27 mouse cellular contexts compared by ENCODE assay signal in genomic region chr2:132198017-132198933, GRCm38 (mm10). TPM values are rescaled to one million over a fixed set of nuclear protein-coding genes. Genes with fewer than 3 reads are reported as not detected.
A peak's percentile ranks its signal among the peaks of the same experiment; 100 is the strongest.
DNase-seq lines count a peak whose midpoint lies in the region; ATAC-seq lines count a peak whose summit lies in the region.
"Had no signal": no experiment of that assay in that cellular context is flagged by ENCODE, and none has a peak within 500 bp of the region (broad histone marks: within the 10 kb centered on the region; RNA-seq: fewer than 3 reads in every experiment).

No protein-coding gene starts in this region.

- 86% methylated on average over 9 of the region's 9 CpGs for WGBS in hindbrain, embryonic 10.5 days
- 78% methylated on average over 9 of the region's 9 CpGs for WGBS in hindbrain, embryonic 13.5 days
- 53% methylated on average over 9 of the region's 9 CpGs for WGBS in intestine, embryonic 14.5 days
- 88% methylated on average over 9 of the region's 9 CpGs for whole genome bisulfite sequencing in heart, embryonic 11.5 days (ENCODE audit: insufficient replicate concordance)

- peak overlapping the region; percentile 23; the same call in 1 of the 2 replicates for H3K27ac ChIP-seq in hindbrain, embryonic 10.5 days
- H3K27ac ChIP-seq in hindbrain, embryonic 13.5 days: no peak overlapping the region
- H3K27ac ChIP-seq in intestine, embryonic 14.5 days (ENCODE audit: low read depth): no peak overlapping the region
- no peak overlapping the region for H3K27ac ChIP-seq in heart, embryonic 11.5 days (ENCODE audit: low read depth, low read length)
- H3K27ac ChIP-seq: forebrain, embryonic 13.5 days; heart, embryonic 15.5 days; kidney, embryonic 15.5 days; layer of hippocampus, adult 2 months; liver, embryonic 12.5 days; macrophage; midbrain, embryonic 13.5 days had no signal

- no peaks in the 10 kb centered on the region for H3K36me3 ChIP-seq in hindbrain, embryonic 10.5 days
- no peaks in the 10 kb centered on the region for H3K36me3 ChIP-seq in hindbrain, embryonic 13.5 days
- H3K36me3 ChIP-seq in intestine, embryonic 14.5 days (ENCODE audit: control insufficient read depth, insufficient read depth, low read length): no peaks in the 10 kb centered on the region
- no peaks in the 10 kb centered on the region for H3K36me3 ChIP-seq in heart, embryonic 11.5 days (ENCODE audit: control insufficient read depth, insufficient read depth, low read length)
- H3K36me3 ChIP-seq: heart, embryonic 15.5 days; kidney, embryonic 15.5 days; liver, embryonic 12.5 days; midbrain, embryonic 13.5 days had no signal

- H3K4me3 ChIP-seq in hindbrain, embryonic 10.5 days: no peak overlapping the region
- no peak overlapping the region for H3K4me3 ChIP-seq in hindbrain, embryonic 13.5 days
- H3K4me3 ChIP-seq in intestine, embryonic 14.5 days (ENCODE audit: low read depth, low read length): no peak overlapping the region
- no peak overlapping the region for H3K4me3 ChIP-seq in heart, embryonic 11.5 days (ENCODE audit: low read depth, low read length)
- H3K4me3 ChIP-seq: forebrain, embryonic 13.5 days; heart, embryonic 15.5 days; kidney, embryonic 15.5 days; layer of hippocampus, adult 2 months; liver, embryonic 12.5 days; midbrain, embryonic 13.5 days had no signal

- H3K4me2 ChIP-seq in hindbrain, embryonic 13.5 days: no peak overlapping the region
- H3K4me2 ChIP-seq in intestine, embryonic 14.5 days (ENCODE audit: low read length): no peak overlapping the region
- no peak overlapping the region for H3K4me2 ChIP-seq in heart, embryonic 11.5 days
- H3K4me2 ChIP-seq: forebrain, embryonic 13.5 days; heart, embryonic 15.5 days; kidney, embryonic 15.5 days; liver, embryonic 12.5 days; midbrain, embryonic 13.5 days had no signal

- H3K9me3 ChIP-seq in hindbrain, embryonic 10.5 days: no peaks in the 10 kb centered on the region
- H3K9me3 ChIP-seq in hindbrain, embryonic 13.5 days: no peaks in the 10 kb centered on the region
- no peaks in the 10 kb centered on the region for H3K9me3 ChIP-seq in intestine, embryonic 14.5 days (ENCODE audit: control insufficient read depth, low read length)
- no peaks in the 10 kb centered on the region for H3K9me3 ChIP-seq in heart, embryonic 11.5 days (replicated peaks; ENCODE audit: control insufficient read depth, low read length)
- H3K9me3 ChIP-seq: forebrain, embryonic 13.5 days; heart, embryonic 15.5 days; kidney, embryonic 15.5 days; liver, embryonic 12.5 days; midbrain, embryonic 13.5 days had no signal

- peaks cover 8% of the 10 kb centered on the region for H3K4me1 ChIP-seq in hindbrain, embryonic 10.5 days (replicated peaks)
- H3K4me1 ChIP-seq in hindbrain, embryonic 13.5 days (replicated peaks): 0 out of 2 replicates have a peak, but pooled peaks cover 4% of the 10 kb centered on the region
- H3K4me1 ChIP-seq in intestine, embryonic 14.5 days (replicated peaks; ENCODE audit: control insufficient read depth, insufficient read depth, low read length): no peaks in the 10 kb centered on the region
- H3K4me1 ChIP-seq in heart, embryonic 11.5 days (ENCODE audit: control insufficient read depth, insufficient read depth, low read length): no peaks in the 10 kb centered on the region
- H3K4me1 ChIP-seq: forebrain, embryonic 13.5 days; heart, embryonic 15.5 days; kidney, embryonic 15.5 days; liver, embryonic 12.5 days; midbrain, embryonic 13.5 days had no signal

- no peak overlapping the region for H3K9ac ChIP-seq in hindbrain, embryonic 13.5 days
- no peak overlapping the region for H3K9ac ChIP-seq in intestine, embryonic 14.5 days (ENCODE audit: low read length)
- H3K9ac ChIP-seq in heart, embryonic 11.5 days (ENCODE audit: low read depth, low read length): no peak overlapping the region
- H3K9ac ChIP-seq: forebrain, embryonic 13.5 days; heart, embryonic 15.5 days; kidney, embryonic 15.5 days; liver, embryonic 12.5 days; midbrain, embryonic 13.5 days had no signal

- no peak for DNase-seq in hindbrain, embryonic 10.5 days (ENCODE audit: low spot score)
- DNase-seq in brain, adult 2 months (ENCODE audit: low read depth, low spot score): peak; percentile 4
- DNase-seq in intestine, embryonic 14.5 days (ENCODE audit: low spot score): no peak
- DNase-seq in mesoderm, embryonic 11.5 days (ENCODE audit: low read depth, low spot score): peak; percentile 24
- DNase-seq in right cerebral cortex, postnatal 4 days: no peak
- DNase-seq: adrenal gland, adult 2 months; cerebellum, adult 11 months; cerebellum, adult 9-10 months; gastrocnemius, postnatal 14 days; kidney, adult 18-20 months; kidney, postnatal 36 days; layer of hippocampus, postnatal 36 days; left cerebral cortex, postnatal 4 days; lung, adult 18-20 months; thymus, adult 2 months; thymus, postnatal 36 days had no signal

- H3K27me3 ChIP-seq in hindbrain, embryonic 10.5 days (ENCODE audit: insufficient read depth, poor library complexity, severe bottlenecking): no peaks in the 10 kb centered on the region
- no peaks in the 10 kb centered on the region for H3K27me3 ChIP-seq in hindbrain, embryonic 13.5 days
- H3K27me3 ChIP-seq in intestine, embryonic 14.5 days (replicated peaks; ENCODE audit: control insufficient read depth, insufficient read depth, low read length): no peaks in the 10 kb centered on the region
- H3K27me3 ChIP-seq in heart, embryonic 11.5 days (ENCODE audit: control insufficient read depth, insufficient read depth, low read length): no peaks in the 10 kb centered on the region
- H3K27me3 ChIP-seq: forebrain, embryonic 13.5 days; heart, embryonic 15.5 days; liver, embryonic 12.5 days; midbrain, embryonic 13.5 days had no signal

- ATAC-seq in hindbrain, embryonic 13.5 days (ENCODE audit: low FRiP score): no peak
- ATAC-seq in intestine, embryonic 14.5 days (replicated peaks; ENCODE audit: low FRiP score, low TSS enrichment, low read depth): peak; percentile 86
- ATAC-seq in heart, embryonic 11.5 days (replicated peaks; ENCODE audit: insufficient number of reproducible peaks, low FRiP score, low TSS enrichment): no peak
- ATAC-seq: forebrain, embryonic 13.5 days; hindbrain, embryonic 16.5 days; liver, embryonic 12.5 days; lung, postnatal 0 days; midbrain, embryonic 13.5 days had no signal

RNA-seq across cellular contexts. Expression of gene Tmem230, which starts 49.3 kb away (rescaled TPM):
- polyA plus RNA-seq in hindbrain, embryonic 10.5 days (2016; fragmentation: Nextera tagmentation; extraction: Ambion mirVana): 43.7 and 52.6 TPM in 2 replicates
- polyA plus RNA-seq in hindbrain, embryonic 13.5 days (2015; fragmentation: Nextera tagmentation; extraction: Ambion mirVana): 50.4 TPM in 2 replicates
- 36.0 and 36.4 TPM in 2 replicates for polyA plus RNA-seq in intestine, embryonic 14.5 days (2014; fragmentation: Nextera tagmentation; extraction: Ambion mirVana)
- polyA plus RNA-seq in heart, embryonic 11.5 days (2014; fragmentation: Nextera tagmentation; extraction: Ambion mirVana): 42.1 and 44.2 TPM in 2 replicates

RNA-seq across cellular contexts. Expression of gene Slc23a2, which starts 53.4 kb away (rescaled TPM):
- polyA plus RNA-seq in hindbrain, embryonic 10.5 days (2016; fragmentation: Nextera tagmentation; extraction: Ambion mirVana): 10.3 and 11.8 TPM in 2 replicates
- polyA plus RNA-seq in hindbrain, embryonic 13.5 days (2015; fragmentation: Nextera tagmentation; extraction: Ambion mirVana): 25.5 and 25.9 TPM in 2 replicates
- polyA plus RNA-seq in intestine, embryonic 14.5 days (2014; fragmentation: Nextera tagmentation; extraction: Ambion mirVana): 13.9 and 17.4 TPM in 2 replicates
- polyA plus RNA-seq in heart, embryonic 11.5 days (2014; fragmentation: Nextera tagmentation; extraction: Ambion mirVana): 8.7 and 10.2 TPM in 2 replicates

RNA-seq across cellular contexts. Expression of gene Pcna, which starts 54.8 kb away (rescaled TPM):
- 311 and 400 TPM in 2 replicates for polyA plus RNA-seq in hindbrain, embryonic 10.5 days (2016; fragmentation: Nextera tagmentation; extraction: Ambion mirVana)
- polyA plus RNA-seq in hindbrain, embryonic 13.5 days (2015; fragmentation: Nextera tagmentation; extraction: Ambion mirVana): 115 and 119 TPM in 2 replicates
- 296 and 298 TPM in 2 replicates for polyA plus RNA-seq in intestine, embryonic 14.5 days (2014; fragmentation: Nextera tagmentation; extraction: Ambion mirVana)
- 209 and 212 TPM in 2 replicates for polyA plus RNA-seq in heart, embryonic 11.5 days (2014; fragmentation: Nextera tagmentation; extraction: Ambion mirVana)

Comparison
In these comparisons a context has a peak if more than half of its experiments do, and no peak if none do; other contexts are left out.
1. DNase-seq: peak in brain, adult 2 months (single experiment) and mesoderm, embryonic 11.5 days (single experiment); none in hindbrain, embryonic 10.5 days (single experiment), intestine, embryonic 14.5 days (single experiment) and right cerebral cortex, postnatal 4 days (single experiment).